Mouse (Mus musculus) E14TG2a.4 (cell line): Measurements from ENCODE around the gene Thbs3.

ENCODE experiments used
- CTCF ChIP-seq: conservative IDR thresholded peaks from 2 replicates; pipeline ENCODE4 v1.5.1; 2014; ENCODE audit warnings: low read length
- NANOG ChIP-seq: IDR thresholded peaks from 2 replicates; pipeline ENCODE4 v1.6.1; 2014; ENCODE audit warnings: borderline replicate concordance, low read length, mixed read lengths

DNA sequence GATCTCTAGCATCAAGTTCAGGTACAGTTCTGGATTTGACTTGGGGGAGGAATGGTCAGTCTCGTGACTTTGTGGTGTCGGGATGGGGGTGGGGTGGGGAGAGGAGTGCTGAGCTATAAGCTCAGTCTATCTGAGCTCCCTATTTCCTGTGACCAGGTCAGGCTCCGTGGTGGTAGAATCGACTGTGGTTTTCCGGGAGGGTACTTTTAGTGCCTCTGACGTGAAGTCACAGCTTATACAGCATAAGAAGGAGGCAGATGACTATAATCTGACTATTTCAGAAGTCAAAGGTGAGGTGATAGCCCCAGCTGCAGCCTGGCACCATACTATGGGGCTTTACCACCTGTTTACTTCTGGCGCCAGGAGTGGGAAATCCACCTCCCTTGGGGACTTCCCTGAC lies 16.4 kb downstream of the Thbs3 start:
- TF ChIP-seq CTCF, result no peak
- no peak for TF ChIP-seq NANOG
